8 mouse cellular contexts compared by ENCODE assay signal in genomic region chr3:102010681-102011317, GRCm38 (mm10). TPM values are rescaled to one million over a fixed set of nuclear protein-coding genes. Genes with fewer than 3 reads are reported as not detected.
DNase-seq lines count a peak whose midpoint lies in the region; ATAC-seq lines count a peak whose summit lies in the region.

No protein-coding gene starts in this region.

- no peak for DNase-seq in kidney, adult 8-10 months
- DNase-seq in hindbrain, embryonic 14.5 days (ENCODE audit: low spot score): peak; percentile 65
- no peak for DNase-seq in T-cell, adult 2 months (ENCODE audit: low spot score)
- no peak for DNase-seq in spleen, postnatal 10 days (ENCODE audit: low spot score in 2 of 2)

- no peak overlapping the region for H3K27ac ChIP-seq in kidney, embryonic 16.5 days (ENCODE audit: low read length)
- no peak overlapping the region for H3K27ac ChIP-seq in embryonic facial prominence, embryonic 15.5 days (replicated peaks)
- H3K27ac ChIP-seq in hindbrain, embryonic 14.5 days: peak overlapping the region; percentile 99
- peak overlapping the region; percentile 93 for H3K27ac ChIP-seq in midbrain, embryonic 16.5 days (ENCODE audit: low read length)

- H3K9me3 ChIP-seq in kidney, embryonic 16.5 days (ENCODE audit: low read length): no peaks in the 10 kb centered on the region
- no peaks in the 10 kb centered on the region for H3K9me3 ChIP-seq in embryonic facial prominence, embryonic 15.5 days (replicated peaks)
- no peaks in the 10 kb centered on the region for H3K9me3 ChIP-seq in hindbrain, embryonic 14.5 days (ENCODE audit: control insufficient read depth, low read length)
- no peaks in the 10 kb centered on the region for H3K9me3 ChIP-seq in midbrain, embryonic 16.5 days (replicated peaks; ENCODE audit: control insufficient read depth, low read length, poor library complexity, severe bottlenecking)

- peaks cover 19% of the 10 kb centered on the region for H3K4me1 ChIP-seq in kidney, embryonic 16.5 days (ENCODE audit: insufficient read depth, low read length)
- peaks cover 23% of the 10 kb centered on the region for H3K4me1 ChIP-seq in embryonic facial prominence, embryonic 15.5 days
- peaks cover 3% of the 10 kb centered on the region for H3K4me1 ChIP-seq in hindbrain, embryonic 14.5 days (replicated peaks; ENCODE audit: control insufficient read depth, insufficient read depth, low read length)
- H3K4me1 ChIP-seq in midbrain, embryonic 16.5 days (ENCODE audit: control insufficient read depth, insufficient read depth, low read length): peaks cover 4% of the 10 kb centered on the region; the same call in 1 of the 2 replicates

- ATAC-seq in kidney, embryonic 16.5 days (ENCODE audit: low FRiP score, low TSS enrichment): no peak
- ATAC-seq in embryonic facial prominence, embryonic 15.5 days (ENCODE audit: insufficient number of reproducible peaks, low FRiP score, low TSS enrichment, low read depth): no peak
- ATAC-seq in hindbrain, embryonic 14.5 days (ENCODE audit: low FRiP score): no peak
- no peak for ATAC-seq in midbrain, embryonic 16.5 days
- no peak for ATAC-seq in inflammation-experienced regulatory T-cells, adult 6 months

- peak overlapping the region; percentile 51; the same call in 1 of the 2 replicates for H3K4me2 ChIP-seq in kidney, embryonic 16.5 days (replicated peaks; ENCODE audit: low read depth, low read length)
- H3K4me2 ChIP-seq in embryonic facial prominence, embryonic 15.5 days (replicated peaks): peak overlapping the region; percentile 61; the same call in 1 of the 2 replicates
- H3K4me2 ChIP-seq in hindbrain, embryonic 14.5 days (replicated peaks): peak overlapping the region; percentile 68
- peak overlapping the region; percentile 78 for H3K4me2 ChIP-seq in midbrain, embryonic 16.5 days (ENCODE audit: low read length)

- peaks cover 67% of the 10 kb centered on the region for H3K27me3 ChIP-seq in kidney, embryonic 16.5 days (ENCODE audit: insufficient read depth, low read length)
- H3K27me3 ChIP-seq in embryonic facial prominence, embryonic 15.5 days: peaks cover 71% of the 10 kb centered on the region
- H3K27me3 ChIP-seq in hindbrain, embryonic 14.5 days (ENCODE audit: control insufficient read depth, insufficient read depth, low read length): no peaks in the 10 kb centered on the region; the same call in 1 of the 2 replicates
- H3K27me3 ChIP-seq in midbrain, embryonic 16.5 days (ENCODE audit: control insufficient read depth, insufficient read depth, low read depth, low read length): peaks cover 5% of the 10 kb centered on the region

- H3K4me3 ChIP-seq in kidney, embryonic 16.5 days (ENCODE audit: low read length): peak overlapping the region; percentile 40
- peak overlapping the region; percentile 38 for H3K4me3 ChIP-seq in embryonic facial prominence, embryonic 15.5 days (replicated peaks)
- H3K4me3 ChIP-seq in hindbrain, embryonic 14.5 days (replicated peaks; ENCODE audit: low read length): peak overlapping the region; percentile 65
- peak overlapping the region; percentile 48 for H3K4me3 ChIP-seq in midbrain, embryonic 16.5 days (ENCODE audit: low read depth, low read length)

- WGBS in kidney, embryonic 16.5 days: 4% methylated on average over 24 of the region's 24 CpGs
- WGBS in embryonic facial prominence, embryonic 15.5 days: 4% methylated on average over 24 of the region's 24 CpGs
- WGBS in hindbrain, embryonic 14.5 days: 2% methylated on average over 24 of the region's 24 CpGs
- WGBS in midbrain, embryonic 16.5 days: 2% methylated on average over 24 of the region's 24 CpGs

- H3K9ac ChIP-seq in kidney, embryonic 16.5 days (replicated peaks; ENCODE audit: low read length): no peak overlapping the region
- no peak overlapping the region for H3K9ac ChIP-seq in embryonic facial prominence, embryonic 15.5 days
- peak overlapping the region; percentile 98 for H3K9ac ChIP-seq in hindbrain, embryonic 14.5 days
- H3K9ac ChIP-seq in midbrain, embryonic 16.5 days (ENCODE audit: low read depth, low read length): peak overlapping the region; percentile 62

- H3K36me3 ChIP-seq in kidney, embryonic 16.5 days (ENCODE audit: insufficient read depth, low read length): no peaks in the 10 kb centered on the region
- H3K36me3 ChIP-seq in embryonic facial prominence, embryonic 15.5 days: no peaks in the 10 kb centered on the region
- H3K36me3 ChIP-seq in hindbrain, embryonic 14.5 days (replicated peaks; ENCODE audit: control insufficient read depth, insufficient read depth): 0 out of 2 replicates have a peak, but pooled peaks cover 4% of the 10 kb centered on the region
- H3K36me3 ChIP-seq in midbrain, embryonic 16.5 days (ENCODE audit: control insufficient read depth, insufficient read depth, low read length): no peaks in the 10 kb centered on the region

RNA-seq across cellular contexts. Expression of gene Nhlh2, which starts 0.9 kb away (rescaled TPM):
- polyA plus RNA-seq in kidney, embryonic 16.5 days (2015; fragmentation: Nextera tagmentation; extraction: Ambion mirVana): 0.06 TPM in 1 of 2 replicates, not detected in the other
- 4.4 and 5.8 TPM in 2 replicates for polyA plus RNA-seq in embryonic facial prominence, embryonic 15.5 days (2015; fragmentation: Nextera tagmentation; extraction: Ambion mirVana)
- polyA plus RNA-seq in hindbrain, embryonic 14.5 days (2014; fragmentation: Nextera tagmentation; extraction: Ambion mirVana): 27.2 and 29.4 TPM in 2 replicates
- polyA plus RNA-seq in midbrain, embryonic 16.5 days (2015; fragmentation: Nextera tagmentation; extraction: Ambion mirVana): 27.2 and 49.6 TPM in 2 replicates
- not detected for polyA plus RNA-seq in inflammation-experienced regulatory T-cells, adult 6 months (2017; shearing (Covaris generic))

Comparison
In these comparisons a context has a peak if more than half of its experiments do, and no peak if none do; other contexts are left out.
1. H3K27ac ChIP-seq: peak in hindbrain, embryonic 14.5 days (single experiment) and midbrain, embryonic 16.5 days (single experiment); none in kidney, embryonic 16.5 days (single experiment) and embryonic facial prominence, embryonic 15.5 days (single experiment).
2. H3K9ac ChIP-seq: peak in hindbrain, embryonic 14.5 days (single experiment) and midbrain, embryonic 16.5 days (single experiment); none in kidney, embryonic 16.5 days (single experiment) and embryonic facial prominence, embryonic 15.5 days (single experiment).
3. Peak in every context shown above with its lines, with median percentiles within 50 percentile points of each other: H3K4me2 ChIP-seq and H3K4me3 ChIP-seq.